Mouse (Mus musculus): ENCODE results near the gene Rras. TPM values are rescaled to one million over a fixed set of nuclear protein-coding genes. Genes with fewer than 3 reads are reported as not detected.

Rras gene
- 17.7 and 20.0 TPM in 2 replicates for polyA plus RNA-seq (2014; fragmentation: Nextera tagmentation; extraction: Ambion mirVana)

- peaks cover 12% of the 10 kb centered on the region for H3K4me1 ChIP-seq (ENCODE audit: control insufficient read depth, insufficient read depth, low read length)
- under 1% methylated on average over 32 of the region's 36 CpGs for WGBS
- ATAC-seq (ENCODE audit: insufficient read depth, low FRiP score, low TSS enrichment) (peak; percentile 82), DNase-seq (ENCODE audit: low spot score) (peak; percentile 89)
- H3K9me3 ChIP-seq (ENCODE audit: control insufficient read depth, low read length), result no peaks in the 10 kb centered on the region
- H3K4me3 ChIP-seq (ENCODE audit: low read depth, low read length), result peak within 1 kb of the TSS; percentile 76
- peak within 1 kb of the TSS; percentile 69 for H3K9ac ChIP-seq (ENCODE audit: low read length)
- H3K27me3 ChIP-seq (ENCODE audit: control insufficient read depth, insufficient read depth, low read length), result no peaks in the 10 kb centered on the region
- peak within 1 kb of the TSS; percentile 84 for H3K4me2 ChIP-seq (ENCODE audit: low read depth)
- H3K36me3 ChIP-seq (ENCODE audit: control insufficient read depth, insufficient read depth, low read length), result peaks cover 6% of the 10 kb centered on the region
- H3K27ac ChIP-seq (ENCODE audit: low read depth, low read length), result peak within 1 kb of the TSS; percentile 75
These were observed at the start of gene Rras for GRCm38 (mm10) chr7:45017242-45018061. Gene Rras, plus strand, starts transcription at chr7:45017961.

- Histone ChIP-seq H3K4me1 (ENCODE audit: control insufficient read depth, insufficient read depth, low read length) (peaks cover 17% of the 10 kb centered on the region), H3K27ac (ENCODE audit: low read depth, low read length) (peak overlapping the region; percentile 76), H3K9ac (ENCODE audit: low read length) (peak overlapping the region; percentile 67), H3K27me3 (ENCODE audit: control insufficient read depth, insufficient read depth, low read length) (no peaks in the 10 kb centered on the region), H3K4me3 (ENCODE audit: low read depth, low read length) (peak overlapping the region; percentile 49), H3K36me3 (ENCODE audit: control insufficient read depth, insufficient read depth, low read length) (peaks cover 4% of the 10 kb centered on the region; the same call in 1 of the 2 replicates), H3K4me2 (ENCODE audit: low read depth) (peak overlapping the region; percentile 69), H3K9me3 (ENCODE audit: control insufficient read depth, low read length) (no peaks in the 10 kb centered on the region)
- DNase-seq (ENCODE audit: low spot score) (peak; percentile 92), ATAC-seq (ENCODE audit: insufficient read depth, low FRiP score, low TSS enrichment) (peak; percentile 94)
- WGBS, result under 1% methylated on average over 36 of the region's 36 CpGs
These were observed 47.5 kb upstream of the Rras start for GRCm38 (mm10) chr7:44970231-44970691.

- Histone ChIP-seq H3K27ac (ENCODE audit: low read depth, low read length) (peak overlapping the region; percentile 76; the same call in 1 of the 2 replicates), H3K4me2 (ENCODE audit: low read depth) (peak overlapping the region; percentile 69), H3K27me3 (ENCODE audit: control insufficient read depth, insufficient read depth, low read length) (no peaks in the 10 kb centered on the region), H3K4me1 (ENCODE audit: control insufficient read depth, insufficient read depth, low read length) (peaks cover 17% of the 10 kb centered on the region), H3K36me3 (ENCODE audit: control insufficient read depth, insufficient read depth, low read length) (peaks cover 4% of the 10 kb centered on the region; the same call in 1 of the 2 replicates), H3K9ac (ENCODE audit: low read length) (peak overlapping the region; percentile 67), H3K9me3 (ENCODE audit: control insufficient read depth, low read length) (no peaks in the 10 kb centered on the region), H3K4me3 (ENCODE audit: low read depth, low read length) (peak overlapping the region; percentile 49)
- DNase-seq (ENCODE audit: low spot score), result no peak
- ATAC-seq (ENCODE audit: insufficient read depth, low FRiP score, low TSS enrichment), result no peak
- whole genome bisulfite sequencing, result 74% methylated on average over 7 of the region's 7 CpGs
These were observed 46.6 kb upstream of the Rras start for GRCm38 (mm10) chr7:44971142-44971541.

- WGBS, result 47% methylated on average over 14 of the region's 14 CpGs
- DNase-seq (ENCODE audit: low spot score), result no peak
- no peaks in the 10 kb centered on the region for H3K27me3 ChIP-seq (ENCODE audit: control insufficient read depth, insufficient read depth, low read length)
These were observed 44.2 kb upstream of the Rras start for GRCm38 (mm10) chr7:44973415-44974130.

GRCm38 (mm10) chr7:44974383-44975116 is 43.2 kb upstream of the Rras start, which contains the start of gene Cpt1c:
Gene Cpt1c, minus strand, starts transcription at chr7:44974851.
- Histone ChIP-seq H3K9me3 (ENCODE audit: control insufficient read depth, low read length) (no peaks in the 10 kb centered on the region), H3K9ac (ENCODE audit: low read length) (peak within 1 kb of the TSS; percentile 52), H3K4me1 (ENCODE audit: control insufficient read depth, insufficient read depth, low read length) (peaks cover 17% of the 10 kb centered on the region), H3K27ac (ENCODE audit: low read depth, low read length) (peak within 1 kb of the TSS; percentile 74), H3K4me3 (ENCODE audit: low read depth, low read length) (peak within 1 kb of the TSS; percentile 40), H3K4me2 (ENCODE audit: low read depth) (peak within 1 kb of the TSS; percentile 70), H3K36me3 (ENCODE audit: control insufficient read depth, insufficient read depth, low read length) (peaks cover 27% of the 10 kb centered on the region), H3K27me3 (ENCODE audit: control insufficient read depth, insufficient read depth, low read length) (no peaks in the 10 kb centered on the region)
- ATAC-seq (ENCODE audit: insufficient read depth, low FRiP score, low TSS enrichment), result peak; percentile 58
- 2% methylated on average over 22 of the region's 22 CpGs for WGBS
- DNase-seq (ENCODE audit: low spot score), result peak; percentile 86

More at GRCm38 (mm10) chr7:44973415-44974130, 44.2 kb upstream of the Rras start:
- H3K27ac ChIP-seq (ENCODE audit: low read depth, low read length), result peak overlapping the region; percentile 74; the same call in 1 of the 2 replicates
- peaks cover 21% of the 10 kb centered on the region for H3K36me3 ChIP-seq (ENCODE audit: control insufficient read depth, insufficient read depth, low read length)
- H3K4me3 ChIP-seq (ENCODE audit: low read depth, low read length), result peak overlapping the region; percentile 40
- H3K9me3 ChIP-seq (ENCODE audit: control insufficient read depth, low read length), result no peaks in the 10 kb centered on the region
- peaks cover 17% of the 10 kb centered on the region for H3K4me1 ChIP-seq (ENCODE audit: control insufficient read depth, insufficient read depth, low read length)
- peak overlapping the region; percentile 52 for H3K9ac ChIP-seq (ENCODE audit: low read length)
- ATAC-seq (ENCODE audit: insufficient read depth, low FRiP score, low TSS enrichment), result no peak
- H3K4me2 ChIP-seq (ENCODE audit: low read depth), result peak overlapping the region; percentile 70

- H3K27me3 ChIP-seq (ENCODE audit: control insufficient read depth, insufficient read depth, low read length), result no peaks in the 10 kb centered on the region
- ATAC-seq (ENCODE audit: insufficient read depth, low FRiP score, low TSS enrichment) (no peak), DNase-seq (ENCODE audit: low spot score) (no peak)
- H3K4me3 ChIP-seq (ENCODE audit: low read depth, low read length), result no peak overlapping the region
- H3K27ac ChIP-seq (ENCODE audit: low read depth, low read length), result peak overlapping the region; percentile 62
- peaks cover 17% of the 10 kb centered on the region for H3K4me1 ChIP-seq (ENCODE audit: control insufficient read depth, insufficient read depth, low read length)
- H3K9me3 ChIP-seq (ENCODE audit: control insufficient read depth, low read length), result no peaks in the 10 kb centered on the region
- H3K36me3 ChIP-seq (ENCODE audit: control insufficient read depth, insufficient read depth, low read length), result peaks cover 32% of the 10 kb centered on the region
- H3K9ac ChIP-seq (ENCODE audit: low read length), result no peak overlapping the region
- peak overlapping the region; percentile 70 for H3K4me2 ChIP-seq (ENCODE audit: low read depth)
- WGBS, result 28% methylated on average over 6 of the region's 6 CpGs
These were observed 42.7 kb upstream of the Rras start for GRCm38 (mm10) chr7:44975117-44975419.

GRCm38 (mm10) chr7:44978300-44978699 is 39.5 kb upstream of the Rras start:
- ATAC-seq (ENCODE audit: insufficient read depth, low FRiP score, low TSS enrichment), result no peak
- no peaks in the 10 kb centered on the region for H3K27me3 ChIP-seq (ENCODE audit: control insufficient read depth, insufficient read depth, low read length)
- DNase-seq (ENCODE audit: low spot score), result no peak
- no peak overlapping the region for H3K27ac ChIP-seq (ENCODE audit: low read depth, low read length)
- 98% methylated on average over 3 of the region's 3 CpGs for WGBS
- H3K4me1 ChIP-seq (ENCODE audit: control insufficient read depth, insufficient read depth, low read length), result peaks cover 7% of the 10 kb centered on the region; the same call in 1 of the 2 replicates
- no peak overlapping the region for H3K4me2 ChIP-seq (ENCODE audit: low read depth)
- H3K36me3 ChIP-seq (ENCODE audit: control insufficient read depth, insufficient read depth, low read length), result peaks cover 48% of the 10 kb centered on the region
- H3K4me3 ChIP-seq (ENCODE audit: low read depth, low read length), result no peak overlapping the region
- no peaks in the 10 kb centered on the region for H3K9me3 ChIP-seq (ENCODE audit: control insufficient read depth, low read length)
- H3K9ac ChIP-seq (ENCODE audit: low read length), result no peak overlapping the region

GRCm38 (mm10) chr7:44981539-44981938 is 36.2 kb upstream of the Rras start:
- H3K4me2 ChIP-seq (ENCODE audit: low read depth), result no peak overlapping the region
- no peak for DNase-seq (ENCODE audit: low spot score)
- peaks cover 6% of the 10 kb centered on the region for H3K4me1 ChIP-seq (ENCODE audit: control insufficient read depth, insufficient read depth, low read length)
- WGBS, result 95% methylated on average over 8 of the region's 8 CpGs
- no peaks in the 10 kb centered on the region for H3K27me3 ChIP-seq (ENCODE audit: control insufficient read depth, insufficient read depth, low read length)
- ATAC-seq (ENCODE audit: insufficient read depth, low FRiP score, low TSS enrichment), result no peak
- H3K27ac ChIP-seq (ENCODE audit: low read depth, low read length), result no peak overlapping the region
- no peak overlapping the region for H3K9ac ChIP-seq (ENCODE audit: low read length)
- H3K4me3 ChIP-seq (ENCODE audit: low read depth, low read length), result no peak overlapping the region
- H3K9me3 ChIP-seq (ENCODE audit: control insufficient read depth, low read length), result no peaks in the 10 kb centered on the region
- peaks cover 50% of the 10 kb centered on the region for H3K36me3 ChIP-seq (ENCODE audit: control insufficient read depth, insufficient read depth, low read length)

Data from neural tube, embryonic 11.5 days (tissue).